Mouse (Mus musculus): ENCODE measurements around the gene Asb2.

The Asb2 gene

GRCm38 (mm10) chr12:103314640-103315361 is 41.0 kb downstream of the Asb2 start:
- no peak for DNase-seq

- no peak for DNase-seq
Observed at GRCm38 (mm10) chr12:103313871-103314639, 41.7 kb downstream of the Asb2 start.

GRCm38 (mm10) chr12:103313274-103313673 is 42.5 kb downstream of the Asb2 start:
- DNase-seq: no peak

- peak; percentile 95 for DNase-seq
Observed at GRCm38 (mm10) chr12:103311921-103312320, 43.9 kb downstream of the Asb2 start.

GRCm38 (mm10) chr12:103310744-103311267 is 45.0 kb downstream of the Asb2 start, which contains the start of gene Fam181a:
TSS of gene Fam181a (plus strand) at chr12:103310975.
- no peak for DNase-seq

- no peak for DNase-seq
Observed at GRCm38 (mm10) chr12:103306720-103307119, 49.1 kb downstream of the Asb2 start.

- DNase-seq: peak; percentile 54
Observed at GRCm38 (mm10) chr12:103306224-103306623, 49.6 kb downstream of the Asb2 start.

- DNase-seq: no peak
Observed at GRCm38 (mm10) chr12:103302960-103303359, 52.8 kb downstream of the Asb2 start.

- DNase-seq: peak; percentile 69
Observed at GRCm38 (mm10) chr12:103301645-103302044, 54.2 kb downstream of the Asb2 start.

- DNase-seq: peak; percentile 48
Observed at GRCm38 (mm10) chr12:103300493-103300892, 55.3 kb downstream of the Asb2 start.

- DNase-seq: no peak
Observed at GRCm38 (mm10) chr12:103296292-103296691, 59.5 kb downstream of the Asb2 start.

- DNase-seq: no peak
Observed at GRCm38 (mm10) chr12:103292366-103292765, 63.4 kb downstream of the Asb2 start.

GRCm38 (mm10) chr12:103287276-103287675 is 68.5 kb downstream of the Asb2 start:
- DNase-seq: no peak

GRCm38 (mm10) chr12:103283411-103283810 is 72.4 kb downstream of the Asb2 start:
- peak; percentile 71 for DNase-seq

GRCm38 (mm10) chr12:103282936-103283335 is 72.9 kb downstream of the Asb2 start:
- no peak for DNase-seq

- DNase-seq: peak; percentile 93
Observed at GRCm38 (mm10) chr12:103281912-103282311, 73.9 kb downstream of the Asb2 start.

- DNase-seq: no peak
Observed at GRCm38 (mm10) chr12:103281491-103281890, 74.3 kb downstream of the Asb2 start.

GRCm38 (mm10) chr12:103276422-103276821 is 79.4 kb downstream of the Asb2 start:
- no peak for DNase-seq

- DNase-seq: no peak
Observed at GRCm38 (mm10) chr12:103273732-103274131, 82.1 kb downstream of the Asb2 start.

- DNase-seq: no peak
Observed at GRCm38 (mm10) chr12:103273051-103273450, 82.8 kb downstream of the Asb2 start.

- DNase-seq: no peak
Observed at GRCm38 (mm10) chr12:103272176-103272575, 83.6 kb downstream of the Asb2 start.
